Mouse (Mus musculus) embryonic stem cell, embryonic (primary cell): Measurements from ENCODE around the gene Dscam.

Source experiments
- CTCF ChIA-PET, 4 experiments: fragments of 300-600 bp in 2 of 4; fragments of 350-600 bp in 2 of 4; sonication (Branson Sonifier 250); formaldehyde crosslinking; loops; one replicate each; lab custom pipeline; 2022; ENCODE audit warnings: inconsistent platforms in 2 of 4; lab: Charles Lee
- POLR2A ChIA-PET, 4 experiments: fragments of 300-600 bp in 2 of 4; fragments of 350-600 bp in 2 of 4; sonication (Branson Sonifier 250); formaldehyde crosslinking; loops; one replicate each; lab custom pipeline; 2022; ENCODE audit warnings: antibody characterized with exemption in 4 of 4, inconsistent platforms in 1 of 4; lab: Charles Lee

Dscam gene

GRCm38 (mm10) chr16:97135003-97135827 is 35.3 kb downstream of the Dscam start:
- ChIA-PET POLR2A (no interaction called here), CTCF (interaction anchor here in 1 of 4 experiments (0.5 kb wide), 1 partner anchor 433 kb away, joined by 4 read pairs; no protein-coding TSS in a partner anchor)

- ChIA-PET POLR2A (interaction anchor here in 1 of 4 experiments (0.7 kb wide), 1 partner anchor 279 kb away, joined by 3 read pairs; no protein-coding TSS in a partner anchor), CTCF (no interaction called here)
Observed at GRCm38 (mm10) chr16:97127296-97127695, 43.3 kb downstream of the Dscam start.

GRCm38 (mm10) chr16:97110028-97110427 is 60.5 kb downstream of the Dscam start:
- CTCF ChIA-PET = no interaction called here

GRCm38 (mm10) chr16:97105266-97105665 is 65.3 kb downstream of the Dscam start:
- CTCF ChIA-PET = no interaction called here

More at GRCm38 (mm10) chr16:97110028-97110427, 60.5 kb downstream of the Dscam start:
- POLR2A ChIA-PET = no interaction called here

GRCm38 (mm10) chr16:97103046-97103445 is 67.5 kb downstream of the Dscam start:
- CTCF ChIA-PET = interaction anchor here in 1 of 4 experiments (0.6 kb wide), 1 partner anchor 873 kb away, joined by 12 read pairs; no protein-coding TSS in a partner anchor
- POLR2A ChIA-PET = no interaction called here

More at GRCm38 (mm10) chr16:97105266-97105665, 65.3 kb downstream of the Dscam start:
- POLR2A ChIA-PET = no interaction called here

- POLR2A ChIA-PET = no interaction called here
- CTCF ChIA-PET = no interaction called here
Observed at GRCm38 (mm10) chr16:97100091-97100490, 70.5 kb downstream of the Dscam start.

GRCm38 (mm10) chr16:97098508-97098907 is 72.0 kb downstream of the Dscam start:
- POLR2A ChIA-PET = no interaction called here
- CTCF ChIA-PET = no interaction called here

- ChIA-PET CTCF (no interaction called here), POLR2A (no interaction called here)
Observed at GRCm38 (mm10) chr16:97096709-97097108, 73.8 kb downstream of the Dscam start.

- POLR2A ChIA-PET = no interaction called here
- CTCF ChIA-PET = no interaction called here
Observed at GRCm38 (mm10) chr16:97095496-97095895, 75.1 kb downstream of the Dscam start.

GRCm38 (mm10) chr16:97089339-97089738 is 81.2 kb downstream of the Dscam start:
- CTCF ChIA-PET = no interaction called here
- POLR2A ChIA-PET = no interaction called here

GRCm38 (mm10) chr16:97083694-97084093 is 86.9 kb downstream of the Dscam start:
- CTCF ChIA-PET = no interaction called here
- POLR2A ChIA-PET = no interaction called here

- ChIA-PET POLR2A (no interaction called here), CTCF (no interaction called here)
Observed at GRCm38 (mm10) chr16:97075920-97076572, 94.5 kb downstream of the Dscam start.

GRCm38 (mm10) chr16:97075137-97075902 is 95.2 kb downstream of the Dscam start:
- ChIA-PET CTCF (no interaction called here), POLR2A (no interaction called here)

GRCm38 (mm10) chr16:97073847-97074246 is 96.7 kb downstream of the Dscam start:
- ChIA-PET CTCF (no interaction called here), POLR2A (no interaction called here)

- ChIA-PET CTCF (no interaction called here), POLR2A (no interaction called here)
Observed at GRCm38 (mm10) chr16:97072624-97073023, 97.9 kb downstream of the Dscam start.

GRCm38 (mm10) chr16:97066856-97067255 is 103.7 kb downstream of the Dscam start:
- ChIA-PET POLR2A (no interaction called here), CTCF (no interaction called here)

- ChIA-PET CTCF (no interaction called here), POLR2A (no interaction called here)
Observed at GRCm38 (mm10) chr16:97062207-97062606, 108.3 kb downstream of the Dscam start.

GRCm38 (mm10) chr16:97061390-97061789 is 109.2 kb downstream of the Dscam start:
- ChIA-PET CTCF (no interaction called here), POLR2A (no interaction called here)

- POLR2A ChIA-PET = no interaction called here
- CTCF ChIA-PET = no interaction called here
Observed at GRCm38 (mm10) chr16:97060736-97061135, 109.8 kb downstream of the Dscam start.

- CTCF ChIA-PET = no interaction called here
Observed at GRCm38 (mm10) chr16:97060276-97060675, 110.3 kb downstream of the Dscam start.

More at GRCm38 (mm10) chr16:97060276-97060675, 110.3 kb downstream of the Dscam start:
- POLR2A ChIA-PET = no interaction called here
